Mouse (Mus musculus): ENCODE measurements at regions not wholly inside any gene's neighbourhood (a gene's known extent, or its start where the extent isn't known, plus 50 kb on each side); places are given as distances from the start of the nearest gene placed in this dataset.
"Not testable (repeated sequence)": the region's sequence is repeated elsewhere in the genome, so short reads cannot be mapped to it uniquely, and the experiment has no call there.

DNA sequence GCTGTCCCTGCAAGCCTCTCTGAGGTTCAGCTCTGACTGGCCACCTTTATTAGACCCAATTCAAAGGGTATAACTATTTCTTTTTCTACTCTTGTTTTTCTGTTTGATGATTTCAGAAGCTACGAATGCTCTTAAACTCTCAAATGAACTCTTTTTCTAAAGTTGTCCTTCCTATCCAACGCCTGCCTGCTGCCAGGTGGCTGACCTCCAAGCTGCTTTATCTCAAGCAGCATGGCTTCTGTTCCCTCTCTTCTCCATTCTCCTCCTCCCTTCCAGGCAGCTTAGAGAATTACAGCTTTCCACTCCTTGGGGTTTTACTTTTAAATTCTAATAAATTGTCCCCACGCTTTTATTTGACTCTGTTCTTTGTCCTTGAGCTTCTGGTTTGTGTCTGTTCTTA, 196.9 kb upstream of the Irak1bp1 start:
- no peaks in the 10 kb centered on the region; the same call in 1 of the 2 replicates for H3K4me1 ChIP-seq (ENCODE audit: control insufficient read depth, insufficient read depth, low read length)
- no peak overlapping the region for H3K9ac ChIP-seq (ENCODE audit: low read depth, low read length)
- H3K4me3 ChIP-seq, result no peak overlapping the region
- intact Hi-C loops (cut with DNase I), result no loop called here
- 0 out of 2 replicates have a peak, but pooled peaks have one; percentile 19 for TF ChIP-seq EP300 (IDR thresholded peaks at IDR 0.05; ENCODE audit: insufficient read depth, low read depth, low read length)
- TF ChIP-seq CTCF (IDR thresholded peaks at IDR 0.05), result no peak
- no peaks in the 10 kb centered on the region for H3K36me3 ChIP-seq (ENCODE audit: control insufficient read depth, insufficient read depth, low read length)
- no peaks in the 10 kb centered on the region for H3K27me3 ChIP-seq (ENCODE audit: control insufficient read depth, insufficient read depth, low read length)
- DNase-seq, result peak; percentile 39 to 43
- WGBS, result 28% methylated on average over 3 of the region's 3 CpGs
- no peak overlapping the region for H3K27ac ChIP-seq
- H3K79me2 ChIP-seq (replicated peaks; ENCODE audit: control insufficient read depth, insufficient read depth, low read length), result no peaks in the 10 kb centered on the region

DNA sequence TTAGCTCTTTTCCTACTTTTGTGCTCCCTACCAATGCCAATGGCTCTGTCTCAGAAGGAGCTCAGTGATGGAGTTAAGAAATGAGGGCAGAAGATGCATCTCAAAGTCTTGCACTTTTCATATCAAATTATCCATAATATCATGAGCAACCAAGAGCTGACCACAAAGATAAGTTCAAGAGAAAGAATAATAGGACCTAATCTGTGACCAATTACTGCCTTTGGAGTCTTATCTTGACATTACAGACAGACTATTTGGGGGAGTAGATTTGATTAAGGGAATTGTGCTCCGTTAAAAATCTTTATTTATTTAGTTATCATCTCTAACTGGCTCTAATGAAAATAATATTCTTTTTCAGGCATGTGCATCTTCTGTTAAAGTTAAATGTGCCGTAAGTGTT, 189.1 kb upstream of the Irak1bp1 start:
- no peak overlapping the region for H3K27ac ChIP-seq
- intact Hi-C loops (cut with DNase I), result loop anchor here (5.0 kb wide), 1 partner anchor 393 kb away; no protein-coding TSS in a partner anchor
- 65% methylated on average over 2 of the region's 2 CpGs for WGBS
- H3K9ac ChIP-seq (ENCODE audit: low read depth, low read length), result no peak overlapping the region
- H3K79me2 ChIP-seq (replicated peaks; ENCODE audit: control insufficient read depth, insufficient read depth, low read length), result no peaks in the 10 kb centered on the region
- DNase-seq, result no peak
- no peak overlapping the region for H3K4me3 ChIP-seq
- TF ChIP-seq POLR2A (IDR thresholded peaks at IDR 0.05; ENCODE audit: insufficient read depth, low read depth, low read length) (no peak), CTCF (IDR thresholded peaks at IDR 0.05) (no peak), EP300 (IDR thresholded peaks at IDR 0.05; ENCODE audit: insufficient read depth, low read depth, low read length) (no peak)
- no peaks in the 10 kb centered on the region for H3K36me3 ChIP-seq (ENCODE audit: control insufficient read depth, insufficient read depth, low read length)
- no peaks in the 10 kb centered on the region for H3K4me1 ChIP-seq (ENCODE audit: control insufficient read depth, insufficient read depth, low read length)
- H3K27me3 ChIP-seq (ENCODE audit: control insufficient read depth, insufficient read depth, low read length), result no peaks in the 10 kb centered on the region

DNA sequence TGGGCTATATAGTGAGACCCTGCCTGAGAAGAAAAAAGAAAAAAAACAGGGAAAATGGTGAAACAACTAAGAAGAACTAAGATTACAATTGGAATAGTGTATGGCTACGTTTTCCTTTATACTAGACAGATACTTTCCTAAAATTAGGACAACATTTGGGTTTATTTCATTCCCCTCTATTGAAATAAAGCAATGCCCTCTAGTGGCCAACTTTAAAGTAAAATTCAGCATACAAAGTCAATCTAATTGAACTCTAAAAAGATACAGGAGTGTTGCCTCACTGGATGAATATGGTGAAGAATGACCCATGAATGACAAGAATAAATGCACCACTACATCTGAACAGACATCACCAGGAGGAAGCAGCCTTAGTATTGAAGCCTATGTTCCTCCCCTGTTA, 185.4 kb upstream of the Irak1bp1 start:
- no peak for DNase-seq
- Histone ChIP-seq H3K9ac (ENCODE audit: low read depth, low read length) (no peak overlapping the region), H3K27me3 (ENCODE audit: control insufficient read depth, insufficient read depth, low read length) (no peaks in the 10 kb centered on the region), H3K4me1 (ENCODE audit: control insufficient read depth, insufficient read depth, low read length) (no peaks in the 10 kb centered on the region), H3K27ac (no peak overlapping the region), H3K79me2 (replicated peaks; ENCODE audit: control insufficient read depth, insufficient read depth, low read length) (no peaks in the 10 kb centered on the region), H3K4me3 (no peak overlapping the region), H3K36me3 (ENCODE audit: control insufficient read depth, insufficient read depth, low read length) (no peaks in the 10 kb centered on the region)
- intact Hi-C loops (cut with DNase I), result loop anchor here (5.0 kb wide), 1 partner anchor 397 kb away; no protein-coding TSS in a partner anchor
- TF ChIP-seq CTCF (IDR thresholded peaks at IDR 0.05) (peak; percentile 62), EP300 (IDR thresholded peaks at IDR 0.05; ENCODE audit: insufficient read depth, low read depth, low read length) (no peak)
- WGBS, result 11% methylated on average over 1 of the region's 1 CpGs

DNA sequence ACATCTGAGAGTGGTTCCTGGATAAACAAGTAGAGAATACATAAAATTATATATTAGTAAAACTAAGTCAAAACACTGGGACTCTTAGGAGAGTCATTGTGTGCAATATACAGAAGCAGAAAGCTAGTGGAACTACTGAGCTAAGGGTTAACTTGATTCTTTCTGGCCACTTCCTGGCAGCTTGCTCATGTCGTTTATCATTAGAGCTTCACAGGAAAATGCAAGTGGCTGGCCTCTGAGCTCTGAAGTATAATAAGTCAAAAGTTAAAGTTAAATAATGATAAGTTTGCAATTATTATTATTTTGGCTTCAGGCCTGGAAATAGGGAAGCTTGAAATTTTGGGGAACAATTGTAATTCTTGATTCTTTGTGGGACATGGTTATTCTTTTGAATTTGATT, 173.8 kb upstream of the Irak1bp1 start:
- H3K4me1 ChIP-seq (ENCODE audit: control insufficient read depth, insufficient read depth, low read length); DNase-seq; H3K79me2 ChIP-seq (replicated peaks; ENCODE audit: control insufficient read depth, insufficient read depth, low read length); H3K4me3 ChIP-seq; H3K9ac ChIP-seq (ENCODE audit: low read depth, low read length); H3K27me3 ChIP-seq (ENCODE audit: control insufficient read depth, insufficient read depth, low read length); H3K36me3 ChIP-seq (ENCODE audit: control insufficient read depth, insufficient read depth, low read length); intact Hi-C loops (cut with DNase I); H3K27ac ChIP-seq: not testable (repeated sequence)
- WGBS, result 9% methylated on average over 1 of the region's 1 CpGs

DNA sequence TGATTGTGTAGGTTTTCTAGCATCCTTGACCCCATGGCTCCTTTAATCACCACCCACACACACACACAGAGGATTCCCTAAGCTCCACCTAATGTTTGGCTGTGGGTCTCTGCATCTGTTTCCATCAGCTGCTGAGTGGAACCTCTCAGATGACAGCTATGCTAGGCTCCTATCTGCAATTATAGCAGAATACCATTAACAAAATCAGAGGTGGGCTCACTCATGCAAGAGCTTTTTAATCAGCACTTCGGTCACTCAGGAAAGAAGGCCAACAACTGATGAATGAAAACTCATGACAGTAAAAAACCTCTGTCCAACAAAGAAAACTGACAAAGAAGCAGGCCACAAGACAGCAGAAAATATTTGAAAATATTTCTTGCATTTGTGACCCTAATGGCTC, 147.1 kb upstream of the Irak1bp1 start:
- TF ChIP-seq POLR2A (IDR thresholded peaks at IDR 0.05; ENCODE audit: insufficient read depth, low read depth, low read length), result no peak
- TF ChIP-seq CTCF (IDR thresholded peaks at IDR 0.05), result no peak
- no peak for TF ChIP-seq EP300 (IDR thresholded peaks at IDR 0.05; ENCODE audit: insufficient read depth, low read depth, low read length)
- 70% methylated on average over 1 of the region's 1 CpGs for WGBS
- no peak for DNase-seq
- intact Hi-C loops (cut with DNase I), result no loop called here
- no peaks in the 10 kb centered on the region for H3K79me2 ChIP-seq (replicated peaks; ENCODE audit: control insufficient read depth, insufficient read depth, low read length)
- H3K9ac ChIP-seq (ENCODE audit: low read depth, low read length), result no peak overlapping the region
- no peaks in the 10 kb centered on the region for H3K36me3 ChIP-seq (ENCODE audit: control insufficient read depth, insufficient read depth, low read length)
- no peak overlapping the region for H3K27ac ChIP-seq
- no peaks in the 10 kb centered on the region for H3K27me3 ChIP-seq (ENCODE audit: control insufficient read depth, insufficient read depth, low read length)
- H3K4me1 ChIP-seq (ENCODE audit: control insufficient read depth, insufficient read depth, low read length), result no peaks in the 10 kb centered on the region
- H3K4me3 ChIP-seq, result no peak overlapping the region

DNA sequence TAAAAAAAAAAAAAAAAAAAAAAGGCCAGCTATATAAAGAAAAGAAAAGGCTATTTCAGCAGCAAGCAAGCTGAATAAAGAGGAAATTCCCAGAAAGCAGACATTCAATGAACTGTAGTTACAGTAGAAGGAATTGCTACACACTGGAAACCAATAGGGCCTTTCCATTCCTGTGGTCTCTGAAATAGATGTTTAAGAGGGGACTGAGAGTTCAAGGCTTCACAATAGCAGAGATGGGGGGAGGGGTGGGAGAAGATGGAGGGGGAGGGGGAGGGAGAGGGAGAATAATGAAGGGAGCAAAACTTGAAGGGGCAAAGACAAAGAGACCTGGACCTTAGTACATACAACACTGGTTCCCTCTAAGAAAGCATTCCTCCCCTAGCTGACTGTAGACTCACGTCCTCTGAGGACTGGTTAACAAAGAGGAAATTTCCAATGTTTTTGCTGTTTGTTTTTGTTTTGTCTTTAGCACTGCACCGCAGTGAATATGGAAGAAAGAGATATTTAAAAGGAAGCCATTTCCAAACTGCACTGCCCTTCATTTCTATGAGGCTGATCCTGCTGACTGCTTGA, 119.8 kb upstream of the Irak1bp1 start:
- no peak overlapping the region for H3K27ac ChIP-seq
- H3K4me1 ChIP-seq (ENCODE audit: control insufficient read depth, insufficient read depth, low read length), result no peaks in the 10 kb centered on the region
- 51% methylated on average over 2 of the region's 2 CpGs for WGBS
- H3K36me3 ChIP-seq (ENCODE audit: control insufficient read depth, insufficient read depth, low read length), result no peaks in the 10 kb centered on the region
- no peaks in the 10 kb centered on the region for H3K27me3 ChIP-seq (ENCODE audit: control insufficient read depth, insufficient read depth, low read length)
- TF ChIP-seq CTCF (IDR thresholded peaks at IDR 0.05) (no peak), EP300 (IDR thresholded peaks at IDR 0.05; ENCODE audit: insufficient read depth, low read depth, low read length) (no peak), POLR2A (IDR thresholded peaks at IDR 0.05; ENCODE audit: insufficient read depth, low read depth, low read length) (no peak)
- intact Hi-C loops (cut with DNase I), result no loop called here
- no peak overlapping the region for H3K9ac ChIP-seq (ENCODE audit: low read depth, low read length)
- DNase-seq, result no peak
- H3K79me2 ChIP-seq (replicated peaks; ENCODE audit: control insufficient read depth, insufficient read depth, low read length), result no peaks in the 10 kb centered on the region
- no peak overlapping the region for H3K4me3 ChIP-seq
